ENCODE assay signal across 8 mouse cellular contexts in genomic region chr9:102423465-102423918, GRCm38 (mm10).
DNase-seq lines count a peak whose midpoint lies in the region; ATAC-seq lines count a peak whose summit lies in the region.

No protein-coding gene starts in this region.

- H3K4me2 ChIP-seq in neural tube, embryonic 11.5 days (ENCODE audit: low read depth) = peak overlapping the region; percentile 27
- H3K4me2 ChIP-seq in liver, embryonic 13.5 days = peak overlapping the region; percentile 19; the same call in 1 of the 2 replicates

- H3K27ac ChIP-seq in neural tube, embryonic 11.5 days (ENCODE audit: low read depth, low read length) = peak overlapping the region; percentile 45
- H3K27ac ChIP-seq in liver, embryonic 13.5 days = peak overlapping the region; percentile 71

- peak; percentile 19 for DNase-seq in embryo, embryonic 10 days (ENCODE audit: low spot score)
- no peak for DNase-seq in embryo, embryonic 11 days
- DNase-seq in neural tube, embryonic 11.5 days (ENCODE audit: low spot score) = peak; percentile 29
- no peak for DNase-seq in neural tube, embryonic 10.5 days (ENCODE audit: extremely low spot score, low spot score)
- no peak for DNase-seq in liver, embryonic 13.5 days
- no peak for DNase-seq in spleen, postnatal 14 days (ENCODE audit: low spot score in 2 of 2)
- DNase-seq in left cerebral cortex, adult 11 months (ENCODE audit: low spot score) = no peak
- no peak for DNase-seq in urinary bladder, postnatal 4 days (ENCODE audit: low spot score in 2 of 2)

- peak overlapping the region; percentile 12 for H3K9ac ChIP-seq in neural tube, embryonic 11.5 days (ENCODE audit: low read length)
- no peak overlapping the region for H3K9ac ChIP-seq in liver, embryonic 13.5 days

- no peak for ATAC-seq in neural tube, embryonic 11.5 days (ENCODE audit: insufficient read depth, low FRiP score, low TSS enrichment)
- ATAC-seq in liver, embryonic 13.5 days (ENCODE audit: low read depth) = no peak

- H3K27me3 ChIP-seq in neural tube, embryonic 11.5 days (ENCODE audit: control insufficient read depth, insufficient read depth, low read length) = no peaks in the 10 kb centered on the region
- H3K27me3 ChIP-seq in liver, embryonic 13.5 days = no peaks in the 10 kb centered on the region

- no peak overlapping the region for H3K4me3 ChIP-seq in neural tube, embryonic 11.5 days (ENCODE audit: low read depth, low read length)
- no peak overlapping the region for H3K4me3 ChIP-seq in liver, embryonic 13.5 days (replicated peaks)

- H3K9me3 ChIP-seq in neural tube, embryonic 11.5 days (ENCODE audit: control insufficient read depth, low read length) = no peaks in the 10 kb centered on the region
- H3K9me3 ChIP-seq in liver, embryonic 13.5 days (replicated peaks) = no peaks in the 10 kb centered on the region

- H3K4me1 ChIP-seq in neural tube, embryonic 11.5 days (ENCODE audit: control insufficient read depth, insufficient read depth, low read length) = peaks cover 2% of the 10 kb centered on the region; the same call in 1 of the 2 replicates
- H3K4me1 ChIP-seq in liver, embryonic 13.5 days (replicated peaks) = peaks cover 8% of the 10 kb centered on the region; the same call in 1 of the 2 replicates

- H3K36me3 ChIP-seq in neural tube, embryonic 11.5 days (ENCODE audit: control insufficient read depth, insufficient read depth, low read length) = no peaks in the 10 kb centered on the region
- no peaks in the 10 kb centered on the region for H3K36me3 ChIP-seq in liver, embryonic 13.5 days

- 10% methylated on average over 9 of the region's 9 CpGs for WGBS in neural tube, embryonic 11.5 days
- WGBS in liver, embryonic 13.5 days (ENCODE audit: insufficient replicate concordance) = 36% methylated on average over 9 of the region's 9 CpGs

Comparison
In these comparisons a context has a peak if more than half of its experiments do, and no peak if none do; other contexts are left out.
1. DNase-seq: peak in embryo, embryonic 10 days (single experiment) and neural tube, embryonic 11.5 days (single experiment); none in embryo, embryonic 11 days (single experiment), neural tube, embryonic 10.5 days (single experiment), liver, embryonic 13.5 days (single experiment), spleen, postnatal 14 days (0 of 2), left cerebral cortex, adult 11 months (single experiment) and urinary bladder, postnatal 4 days (0 of 2).